ENCODE assay signal across 11 mouse cellular contexts in the genomic region with DNA sequence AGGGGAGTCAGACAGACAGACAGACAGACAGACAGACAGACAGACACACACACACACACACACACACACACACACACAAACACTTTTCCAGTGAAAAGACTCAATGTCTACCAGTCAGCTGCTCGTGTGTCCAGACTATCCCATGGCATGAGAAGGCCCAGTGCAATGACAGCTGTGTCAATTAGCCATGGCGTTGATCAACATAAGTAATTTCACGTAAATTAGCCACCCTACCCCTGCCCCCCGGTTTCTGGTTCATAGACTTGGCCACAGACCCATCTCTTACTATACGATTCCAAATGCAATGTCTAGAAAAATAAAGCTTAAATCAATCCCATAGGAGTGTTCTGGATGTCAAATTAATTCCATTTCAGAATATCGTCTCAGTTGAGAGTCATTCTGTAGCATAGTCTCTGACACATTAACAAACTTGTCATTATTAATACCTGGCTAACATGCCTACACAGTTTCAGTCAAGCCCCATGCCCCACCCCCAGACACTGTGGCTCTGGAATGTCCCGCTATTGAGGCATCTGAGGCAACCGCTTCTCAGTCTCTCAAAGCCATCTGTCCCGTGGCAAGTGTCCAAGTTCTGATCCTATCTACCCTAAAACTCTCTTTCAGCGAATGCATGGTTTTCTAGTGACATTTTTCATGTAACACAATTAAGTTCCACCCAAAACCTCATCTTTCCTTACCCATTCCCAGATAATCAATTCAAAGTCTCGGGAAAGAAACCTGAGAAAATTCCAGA.
DNase-seq lines count a peak whose midpoint lies in the region; ATAC-seq and TF ChIP-seq lines count a peak whose summit lies in the region.
"Had no signal": no experiment of that assay in that cellular context is flagged by ENCODE, and none has a peak within 500 bp of the region (broad histone marks: within the 10 kb centered on the region; RNA-seq: fewer than 3 reads in every experiment).

No protein-coding gene starts in this region.

- H3K9me3 ChIP-seq in forebrain, postnatal 0 days (ENCODE audit: low read length) = no peaks in the 10 kb centered on the region
- H3K9me3 ChIP-seq in forebrain, embryonic 12.5 days = no peaks in the 10 kb centered on the region
- no peaks in the 10 kb centered on the region for H3K9me3 ChIP-seq in midbrain, embryonic 14.5 days (ENCODE audit: control insufficient read depth, low read length)
- no peaks in the 10 kb centered on the region for H3K9me3 ChIP-seq in midbrain, embryonic 15.5 days

- H3K27ac ChIP-seq in forebrain, postnatal 0 days (ENCODE audit: low read depth, low read length) = no peak overlapping the region
- H3K27ac ChIP-seq in forebrain, embryonic 12.5 days = no peak overlapping the region
- no peak overlapping the region for H3K27ac ChIP-seq in midbrain, embryonic 14.5 days (replicated peaks; ENCODE audit: low read depth, low read length)
- H3K27ac ChIP-seq in midbrain, embryonic 15.5 days = no peak overlapping the region

- TF ChIP-seq CTCF in forebrain, postnatal 0 days (IDR thresholded peaks at IDR 0.05; ENCODE audit: low read depth) = no peak

- WGBS in forebrain, postnatal 0 days = 58% methylated on average over 11 of the region's 11 CpGs
- WGBS in forebrain, embryonic 12.5 days = 78% methylated on average over 11 of the region's 11 CpGs
- 58% methylated on average over 11 of the region's 11 CpGs for WGBS in midbrain, embryonic 14.5 days
- 63% methylated on average over 11 of the region's 11 CpGs for WGBS in midbrain, embryonic 15.5 days

- H3K4me2 ChIP-seq in forebrain, postnatal 0 days (ENCODE audit: low read depth) = no peak overlapping the region
- no peak overlapping the region for H3K4me2 ChIP-seq in forebrain, embryonic 12.5 days
- no peak overlapping the region for H3K4me2 ChIP-seq in midbrain, embryonic 14.5 days (ENCODE audit: low read length)
- H3K4me2 ChIP-seq in midbrain, embryonic 15.5 days = no peak overlapping the region
- H3K4me2 ChIP-seq: heart, embryonic 11.5 days had no signal

- no peaks in the 10 kb centered on the region for H3K4me1 ChIP-seq in forebrain, postnatal 0 days (ENCODE audit: insufficient read depth)
- peaks cover 8% of the 10 kb centered on the region; the same call in 1 of the 2 replicates for H3K4me1 ChIP-seq in forebrain, embryonic 12.5 days
- H3K4me1 ChIP-seq in midbrain, embryonic 14.5 days (ENCODE audit: control insufficient read depth, insufficient read depth, low read length) = peaks cover 8% of the 10 kb centered on the region; the same call in 1 of the 2 replicates
- H3K4me1 ChIP-seq in midbrain, embryonic 15.5 days = peaks cover 5% of the 10 kb centered on the region; the same call in 1 of the 2 replicates

- ATAC-seq in forebrain, postnatal 0 days = no peak
- no peak for ATAC-seq in forebrain, embryonic 12.5 days (ENCODE audit: low FRiP score)
- ATAC-seq in midbrain, embryonic 14.5 days (ENCODE audit: low FRiP score, low TSS enrichment) = no peak; the same call in 1 of the 2 replicates
- ATAC-seq in midbrain, embryonic 15.5 days (replicated peaks) = no peak
- peak; percentile 82 for ATAC-seq in megakaryocyte-erythroid progenitor cell, adult 5-6 weeks (replicated peaks; ENCODE audit: low FRiP score, low TSS enrichment, poor library complexity, severe bottlenecking)

- H3K4me3 ChIP-seq in forebrain, postnatal 0 days (ENCODE audit: low read depth, low read length) = no peak overlapping the region
- H3K4me3 ChIP-seq in forebrain, embryonic 12.5 days (replicated peaks) = no peak overlapping the region
- H3K4me3 ChIP-seq in midbrain, embryonic 14.5 days (replicated peaks; ENCODE audit: low read depth, low read length) = no peak overlapping the region
- no peak overlapping the region for H3K4me3 ChIP-seq in midbrain, embryonic 15.5 days

- no peaks in the 10 kb centered on the region for H3K36me3 ChIP-seq in forebrain, postnatal 0 days (ENCODE audit: insufficient read depth)
- no peaks in the 10 kb centered on the region for H3K36me3 ChIP-seq in forebrain, embryonic 12.5 days (replicated peaks)
- H3K36me3 ChIP-seq in midbrain, embryonic 14.5 days (ENCODE audit: control insufficient read depth, insufficient read depth, low read length) = no peaks in the 10 kb centered on the region
- H3K36me3 ChIP-seq in midbrain, embryonic 15.5 days (replicated peaks) = no peaks in the 10 kb centered on the region

- peak; percentile 57 for DNase-seq in forebrain, postnatal 0 days
- DNase-seq in midbrain, embryonic 14.5 days = peak; percentile 48
- DNase-seq in cerebellum, postnatal 10 days = peak; percentile 77 to 80
- no peak for DNase-seq in embryo, embryonic 11 days
- DNase-seq in spleen, postnatal 36 days (ENCODE audit: low spot score in 2 of 2) = no peak
- DNase-seq: kidney, postnatal 36 days; thymus, postnatal 14 days had no signal

- H3K27me3 ChIP-seq in forebrain, postnatal 0 days (ENCODE audit: insufficient read depth, low read length) = no peaks in the 10 kb centered on the region
- peaks cover 12% of the 10 kb centered on the region; the same call in 1 of the 2 replicates for H3K27me3 ChIP-seq in forebrain, embryonic 12.5 days
- H3K27me3 ChIP-seq in midbrain, embryonic 14.5 days (ENCODE audit: control insufficient read depth, insufficient read depth, low read length) = no peaks in the 10 kb centered on the region
- H3K27me3 ChIP-seq in midbrain, embryonic 15.5 days (replicated peaks) = no peaks in the 10 kb centered on the region

- H3K9ac ChIP-seq in forebrain, postnatal 0 days = no peak overlapping the region
- H3K9ac ChIP-seq in forebrain, embryonic 12.5 days = no peak overlapping the region
- H3K9ac ChIP-seq in midbrain, embryonic 14.5 days (replicated peaks; ENCODE audit: low read length) = no peak overlapping the region
- H3K9ac ChIP-seq in midbrain, embryonic 15.5 days = no peak overlapping the region

Comparison
In these comparisons a context has a peak if more than half of its experiments do, and no peak if none do; other contexts are left out.
1. DNase-seq: peak in forebrain, postnatal 0 days (single experiment), midbrain, embryonic 14.5 days (single experiment) and cerebellum, postnatal 10 days (2 of 2); none in embryo, embryonic 11 days (single experiment) and spleen, postnatal 36 days (0 of 2).